Mouse (Mus musculus): ENCODE measurements around the gene Gbp5.

DNA sequence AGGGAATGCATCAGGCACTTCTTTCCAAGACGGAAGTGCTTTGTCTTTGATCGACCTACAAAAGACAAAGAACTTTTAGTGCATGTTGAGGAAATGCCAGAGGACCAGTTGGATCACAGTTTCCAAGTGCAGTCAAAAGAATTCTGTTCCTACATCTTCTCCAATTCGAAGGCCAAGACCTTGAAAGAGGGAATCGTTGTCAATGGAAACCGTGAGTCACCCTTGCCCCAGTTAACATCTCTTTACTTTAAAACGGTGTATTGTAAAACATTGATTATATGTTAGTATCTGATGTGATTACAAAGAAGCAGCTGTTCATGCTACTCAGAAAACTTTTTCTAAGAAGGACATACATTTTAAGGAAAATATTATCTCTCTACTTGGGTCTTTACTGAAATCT is 47.6 kb downstream of the Gbp5 start:
- TF ChIP-seq EP300 (IDR thresholded peaks at IDR 0.05; ENCODE audit: low read depth) (no peak), CTCF (IDR thresholded peaks at IDR 0.05; ENCODE audit: low read depth) (no peak)
